ENCODE assay signal across 10 mouse cellular contexts in genomic region chr16:90423898-90424297, GRCm38 (mm10). TPM values are rescaled to one million over a fixed set of nuclear protein-coding genes. Genes with fewer than 3 reads are reported as not detected.
DNase-seq lines count a peak whose midpoint lies in the region; ATAC-seq and TF ChIP-seq lines count a peak whose summit lies in the region.
"Had no signal": no experiment of that assay in that cellular context is flagged by ENCODE, and none has a peak within 500 bp of the region (broad histone marks: within the 10 kb centered on the region; RNA-seq: fewer than 3 reads in every experiment).

No protein-coding gene starts in this region.

- no peaks in the 10 kb centered on the region for H3K36me3 ChIP-seq in lung, postnatal 0 days (ENCODE audit: insufficient read depth, low read length)
- H3K36me3 ChIP-seq in neural tube, embryonic 15.5 days = no peaks in the 10 kb centered on the region

- H3K4me1 ChIP-seq in lung, postnatal 0 days (ENCODE audit: insufficient read depth, low read depth, low read length) = peaks cover 12% of the 10 kb centered on the region; the same call in 1 of the 2 replicates
- peaks cover 66% of the 10 kb centered on the region for H3K4me1 ChIP-seq in neural tube, embryonic 15.5 days

- H3K27ac ChIP-seq in lung, postnatal 0 days (ENCODE audit: low read length) = no peak overlapping the region
- H3K27ac ChIP-seq in neural tube, embryonic 15.5 days (replicated peaks) = peak overlapping the region; percentile 14; the same call in 1 of the 2 replicates

- WGBS in lung, postnatal 0 days = 36% methylated on average over 3 of the region's 3 CpGs
- WGBS in neural tube, embryonic 15.5 days = 57% methylated on average over 3 of the region's 3 CpGs

- no peak overlapping the region for H3K9ac ChIP-seq in lung, postnatal 0 days (replicated peaks; ENCODE audit: low read depth)
- no peak overlapping the region for H3K9ac ChIP-seq in neural tube, embryonic 15.5 days (replicated peaks)

- H3K9me3 ChIP-seq in lung, postnatal 0 days (ENCODE audit: low read length) = no peaks in the 10 kb centered on the region
- no peaks in the 10 kb centered on the region for H3K9me3 ChIP-seq in neural tube, embryonic 15.5 days (replicated peaks)

- no peak overlapping the region for H3K4me2 ChIP-seq in lung, postnatal 0 days (replicated peaks; ENCODE audit: low read depth, low read length)
- H3K4me2 ChIP-seq in neural tube, embryonic 15.5 days = no peak overlapping the region

- no peak for TF ChIP-seq CTCF in lung, postnatal 0 days (IDR thresholded peaks at IDR 0.05)

- peak; percentile 29 for ATAC-seq in lung, postnatal 0 days
- no peak for ATAC-seq in neural tube, embryonic 15.5 days (ENCODE audit: low FRiP score)

- H3K27me3 ChIP-seq in lung, postnatal 0 days (replicated peaks; ENCODE audit: insufficient read depth, low read length) = no peaks in the 10 kb centered on the region
- no peaks in the 10 kb centered on the region for H3K27me3 ChIP-seq in neural tube, embryonic 15.5 days (replicated peaks)

- peak; percentile 60 for DNase-seq in embryo, embryonic 10.5 days (ENCODE audit: low spot score)
- no peak for DNase-seq in embryo, embryonic 9.5 days (ENCODE audit: extremely low spot score)
- no peak for DNase-seq in lung, postnatal 0 days (ENCODE audit: low spot score)
- DNase-seq in lung, postnatal 14 days = no peak
- DNase-seq in heart, postnatal 4 days = peak; percentile 22
- no peak for DNase-seq in left cerebral cortex, adult 18-20 months (ENCODE audit: low spot score in 2 of 2)
- no peak for DNase-seq in urinary bladder, postnatal 14 days (ENCODE audit: low spot score)
- DNase-seq: cerebellum, adult 11 months had no signal

- TF ChIP-seq EP300 in lung, postnatal 0 days (IDR thresholded peaks at IDR 0.05) = no peak

- no peak overlapping the region for H3K4me3 ChIP-seq in lung, postnatal 0 days (ENCODE audit: low read depth, low read length)
- H3K4me3 ChIP-seq in neural tube, embryonic 15.5 days (replicated peaks) = no peak overlapping the region
- H3K4me3 ChIP-seq: layer of hippocampus, adult 2 months had no signal

RNA-seq across cellular contexts. Expression of gene Hunk, which starts 38.1 kb away (rescaled TPM):
- 6.4 and 7.4 TPM in 2 replicates for polyA plus RNA-seq in lung, postnatal 0 days (2015; fragmentation: Nextera tagmentation; extraction: Ambion mirVana)
- total RNA-seq in heart, postnatal 4 days (2021) = 1 to 10 TPM; 7.2 to 8.4 TPM
- polyA plus RNA-seq in neural tube, embryonic 15.5 days (2015; fragmentation: Nextera tagmentation; extraction: Ambion mirVana) = 5.1 and 6.1 TPM in 2 replicates
- 10 to 100 TPM; 13.0 to 16.8 TPM for total RNA-seq in left cerebral cortex, adult 18-20 months (2021)

Comparison
In these comparisons a context has a peak if more than half of its experiments do, and no peak if none do; other contexts are left out.
1. DNase-seq: peak in embryo, embryonic 10.5 days (single experiment) and heart, postnatal 4 days (single experiment); none in embryo, embryonic 9.5 days (single experiment), lung, postnatal 0 days (single experiment), lung, postnatal 14 days (single experiment), left cerebral cortex, adult 18-20 months (0 of 2) and urinary bladder, postnatal 14 days (single experiment).